Mouse (Mus musculus) bone marrow, adult 2 months (tissue): Measurements from ENCODE around the gene Zdhhc14.

Source experiments
- CTCF ChIP-seq: fragments of 200-500 bp; IDR thresholded peaks from 2 replicates; pipeline ENCODE4 v1.5.1; 2011; ENCODE audit warnings: low read length, control low read depth; ENCODE audit not compliant: control insufficient read depth, insufficient read depth
- POLR2A ChIP-seq: fragments of 200-500 bp; IDR thresholded peaks from 2 replicates; pipeline ENCODE4 v1.6.1; 2011; ENCODE audit warnings: low read depth, mild to moderate bottlenecking, control low read depth, low read length, borderline replicate concordance; ENCODE audit not compliant: control insufficient read depth

DNA sequence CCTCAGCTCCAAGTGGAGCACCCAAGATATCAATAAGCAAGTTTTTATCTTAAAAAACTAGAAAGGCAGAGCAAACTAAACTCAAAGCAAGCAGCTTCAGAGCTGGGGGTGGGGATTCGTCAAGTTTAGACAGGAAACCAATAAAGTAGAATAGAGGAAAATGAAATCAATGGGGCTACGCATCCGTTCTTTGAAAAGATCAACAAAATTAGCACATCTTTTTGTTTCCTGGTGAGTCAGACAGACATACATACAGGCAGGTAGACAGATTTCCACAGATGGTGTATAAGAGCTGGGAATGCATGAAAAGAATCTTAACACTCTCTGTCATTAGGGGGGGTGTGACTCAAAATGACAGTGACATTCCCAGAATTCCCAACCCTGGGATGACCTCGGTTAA is 159.2 kb downstream of the Zdhhc14 start:
- TF ChIP-seq CTCF (no peak), POLR2A (no peak)
